Mouse (Mus musculus) telencephalon, adult 2 months (tissue): Measurements from ENCODE around the gene Aen.

Experiments
- DNase-seq: peaks from one replicate; pipeline ENCODE4 v3.0.0-alpha.2; 2011; ENCODE audit warnings: low read depth, low spot score

Gene Aen

DNA sequence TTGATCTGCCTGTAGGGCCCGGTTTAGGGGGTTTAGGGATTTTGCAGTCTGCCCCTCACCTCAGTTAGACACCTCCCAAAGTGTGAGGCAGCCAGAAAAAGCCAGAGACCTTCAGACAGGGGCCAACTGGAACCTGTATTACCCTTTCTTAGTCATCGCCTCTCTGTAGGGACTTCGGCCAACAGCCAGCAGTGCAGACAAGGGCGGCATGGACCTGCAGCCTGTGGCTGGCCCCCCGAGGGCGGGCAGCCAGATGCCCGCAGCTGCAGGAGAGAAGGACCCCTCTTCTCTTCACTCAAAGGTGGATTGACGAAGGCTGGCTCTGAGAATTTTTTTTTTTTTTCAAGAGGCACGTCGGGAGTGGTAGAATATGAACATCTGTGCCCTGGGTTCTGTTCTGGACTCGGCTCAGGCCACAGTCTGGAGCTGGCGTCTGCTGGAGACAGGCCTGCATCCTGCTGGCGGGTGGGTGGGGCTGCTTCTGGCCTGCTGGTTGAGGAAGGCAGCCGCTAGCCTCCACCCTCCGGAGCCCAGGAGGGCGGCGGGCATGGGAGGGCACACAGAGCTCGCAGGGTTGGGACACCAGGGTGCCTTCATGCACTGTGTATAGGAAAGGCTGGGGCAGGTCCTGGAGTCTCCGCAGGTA, 43.4 kb downstream of the Aen start:
- DNase-seq = no peak

GRCm38 (mm10) chr7:78940971-78941370, 45.3 kb downstream of the Aen start:
- no peak for DNase-seq

- DNase-seq = no peak
Measured at GRCm38 (mm10) chr7:78942544-78942943, 46.9 kb downstream of the Aen start.

DNA sequence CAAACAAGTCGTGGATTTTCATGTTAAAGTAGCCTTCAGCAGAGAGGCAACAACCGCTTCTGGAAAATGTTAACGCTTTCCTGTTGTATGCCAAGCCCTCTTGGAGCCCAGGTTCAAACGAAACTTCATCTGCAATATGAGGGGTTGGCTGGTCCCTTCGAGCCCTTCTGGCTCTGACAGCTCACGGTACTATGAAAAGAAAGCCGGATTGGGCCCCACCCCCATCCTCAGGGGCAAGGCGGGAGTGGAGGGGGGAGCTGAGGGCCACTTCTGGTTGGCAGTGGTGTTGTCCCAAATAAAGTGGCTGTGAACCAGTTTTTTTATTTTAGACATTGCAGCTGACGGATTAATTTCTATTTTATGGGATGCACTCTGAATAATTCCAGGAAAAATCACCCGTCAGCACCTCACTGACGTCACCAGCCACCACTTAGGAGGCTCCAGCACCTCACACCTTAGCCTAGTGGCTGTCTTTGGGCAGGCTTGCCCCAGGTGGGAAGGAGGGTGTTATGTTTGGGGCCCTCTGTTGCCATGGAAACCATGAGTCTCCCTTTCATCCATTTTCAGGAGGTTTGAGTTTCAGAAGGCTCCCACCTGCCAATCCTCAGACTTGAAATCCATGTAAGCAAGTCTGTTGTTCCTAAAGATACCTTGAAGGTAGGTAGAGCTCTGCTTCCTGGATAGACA, 58.4 kb downstream of the Aen start:
- peak; percentile 4 for DNase-seq

- DNase-seq = no peak
Measured at GRCm38 (mm10) chr7:78954619-78955018, 59.0 kb downstream of the Aen start.

DNA sequence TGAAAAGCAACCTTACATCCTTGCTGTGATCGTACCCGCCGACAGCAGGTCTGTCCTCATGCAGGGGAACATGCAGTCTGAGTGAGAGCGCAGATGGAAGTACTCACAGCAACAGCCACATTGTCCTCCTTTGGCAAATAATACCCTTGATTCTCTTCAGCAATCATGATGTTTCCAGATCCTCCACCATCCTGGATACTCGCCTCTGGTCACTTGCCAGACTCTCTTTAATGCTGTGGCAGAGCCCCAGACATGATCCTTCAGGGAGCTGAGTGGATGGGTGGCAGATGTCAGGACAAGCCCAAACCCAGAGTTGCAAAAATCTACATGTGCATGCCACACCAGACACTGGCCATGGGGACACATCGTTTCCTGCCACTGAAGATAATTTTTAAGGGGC, 59.4 kb downstream of the Aen start:
- DNase-seq = no peak

DNA sequence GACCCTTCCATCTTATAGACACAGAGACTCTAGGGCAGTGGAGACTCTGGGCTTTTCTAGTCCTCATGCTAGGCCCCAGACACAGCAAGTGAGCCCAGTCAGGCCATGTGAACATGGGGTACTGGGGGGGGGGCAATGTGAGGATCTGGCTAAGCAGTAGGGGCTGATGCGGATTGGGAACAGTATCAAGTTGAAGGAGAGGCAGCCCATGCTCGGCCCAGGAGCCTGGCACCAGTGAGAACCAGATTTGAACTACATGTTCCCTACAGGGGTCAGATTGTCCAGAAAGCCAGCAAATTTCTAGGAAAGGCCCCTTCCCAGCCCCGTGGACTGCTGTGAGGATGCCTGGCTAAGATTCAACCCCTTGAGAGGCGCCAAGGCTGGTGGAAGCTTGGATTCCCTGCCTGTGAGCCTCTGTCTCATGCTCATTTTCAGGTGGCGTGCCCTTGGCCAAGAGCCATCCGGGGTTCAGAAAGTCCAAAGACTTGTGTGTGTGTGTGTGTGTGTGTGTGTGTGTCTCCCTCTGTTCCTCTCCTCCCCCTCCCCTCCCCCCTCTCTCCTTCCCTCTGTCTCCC, 62.9 kb downstream of the Aen start:
- DNase-seq = no peak
